Mouse (Mus musculus) cortical plate, adult 2 months (tissue): ENCODE data around the gene Nipal4.

Experiments used
- CTCF ChIP-seq: fragments of 200-500 bp; IDR thresholded peaks from 2 replicates; pipeline ENCODE4 v1.5.1; 2011; ENCODE audit warnings: mild to moderate bottlenecking, control low read depth, low read length; ENCODE audit not compliant: insufficient read depth; ENCODE audit errors: extremely low read depth
- POLR2A ChIP-seq: fragments of 200-500 bp; IDR thresholded peaks from 2 replicates; pipeline ENCODE4 v1.6.1; 2011; ENCODE audit warnings: mild to moderate bottlenecking, low read length, control low read depth; ENCODE audit not compliant: insufficient read depth; ENCODE audit errors: extremely low read depth

DNA sequence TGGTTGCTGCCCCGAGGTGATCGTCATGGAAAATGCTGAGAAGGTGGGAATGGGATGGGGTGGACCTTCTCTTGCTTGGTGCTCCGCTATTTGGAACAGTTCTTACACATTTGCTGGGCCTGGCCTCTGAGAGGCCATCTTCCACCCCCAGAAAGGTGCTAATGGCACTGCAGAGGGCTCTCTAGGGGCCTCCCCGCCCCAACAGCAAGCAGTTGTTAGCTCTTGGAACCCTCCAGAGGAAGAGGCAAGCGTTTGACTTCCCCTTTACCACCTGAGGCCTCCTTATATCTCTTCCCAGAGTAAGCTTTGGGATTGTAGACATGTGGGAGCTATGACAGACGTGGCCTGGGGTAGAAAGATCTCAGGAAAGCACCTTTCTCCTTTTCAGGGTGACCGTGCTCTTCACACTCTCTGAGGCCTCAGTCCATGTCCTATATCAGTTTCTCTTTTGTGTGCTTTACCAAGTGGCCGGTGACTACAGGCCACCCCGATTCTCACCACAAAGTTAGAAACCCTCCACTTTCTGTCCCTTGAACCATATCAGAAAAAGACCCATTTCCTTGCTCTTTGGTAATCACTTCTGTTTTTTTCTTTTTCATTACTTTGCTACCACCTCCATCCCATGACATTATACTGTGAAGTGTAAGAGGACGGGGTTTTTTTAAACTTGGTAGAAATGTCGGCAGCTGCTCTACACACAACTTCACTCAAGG lies 21.0 kb downstream of the Nipal4 start:
- TF ChIP-seq CTCF, result no peak
- TF ChIP-seq POLR2A, result no peak
